Mouse (Mus musculus) liver, embryonic 14.5 days (tissue): ENCODE results near the gene A230050P20Rik. TPM values are rescaled to one million over a fixed set of nuclear protein-coding genes. Genes with fewer than 3 reads are reported as not detected.

Experiments
- ATAC-seq: fragments of 200-750 bp; cut with Nextera tagmentation; 2 replicates; pipeline ENCODE4 v1.8.0; 2017; ENCODE audit warnings: moderate number of reproducible peaks, mild to moderate bottlenecking, moderate library complexity; ENCODE audit not compliant: insufficient read depth
- DNase-seq, 3 experiments: peaks; one replicate each; pipeline ENCODE4 v3.0.0-alpha.2; 2012 to 2013; ENCODE audit warnings: low read depth in 3 of 3, low spot score in 3 of 3
- H3K27ac ChIP-seq: fragments of 300-500 bp; sonication (generic); 2 replicates; pipeline ENCODE4 v1.5.1; 2014; ENCODE audit warnings: moderate library complexity, mild to moderate bottlenecking, control low read depth, inconsistent platforms
- H3K27me3 ChIP-seq: fragments of 300-500 bp; sonication (generic); 2 replicates; pipeline ENCODE4 v1.6.1; 2014; ENCODE audit warnings: mild to moderate bottlenecking, low read length, moderate library complexity; ENCODE audit not compliant: control insufficient read depth, insufficient read depth
- H3K36me3 ChIP-seq: fragments of 300-500 bp; sonication (generic); replicated peaks from 2 replicates; pipeline ENCODE4 v1.6.1; 2014; ENCODE audit warnings: low read depth; ENCODE audit not compliant: control insufficient read depth, insufficient read depth
- H3K4me1 ChIP-seq, 2 experiments: fragments of 200-500 bp in 1 of 2; fragments of 300-500 bp in 1 of 2; sonication (generic) in 1 of 2; replicated peaks; 2 replicates each; pipeline ENCODE4 v1.6.1; 2012 to 2014; ENCODE audit warnings: antibody characterized with exemption in 1 of 2, inconsistent platforms in 1 of 2, low read length in 1 of 2; ENCODE audit not compliant: control insufficient read depth in 2 of 2, insufficient read depth in 2 of 2
- H3K4me2 ChIP-seq: fragments of 300-500 bp; sonication (generic); 2 replicates; pipeline ENCODE4 v1.6.1; 2014; ENCODE audit warnings: low read depth, mild to moderate bottlenecking, control low read depth, moderate library complexity
- H3K4me3 ChIP-seq, 2 experiments: fragments of 200-500 bp in 1 of 2; fragments of 300-500 bp in 1 of 2; sonication (generic) in 1 of 2; 2 replicates each; pipeline ENCODE4 v1.5.1; 2012 to 2014; ENCODE audit warnings: low read depth in 2 of 2, low read length in 2 of 2, mild to moderate bottlenecking in 2 of 2, control low read depth in 1 of 2, inconsistent platforms in 1 of 2, moderate library complexity in 1 of 2; ENCODE audit not compliant: insufficient read depth in 1 of 2
- H3K9ac ChIP-seq: fragments of 300-500 bp; sonication (generic); replicated peaks from 2 replicates; pipeline ENCODE4 v1.6.1; 2014; ENCODE audit warnings: mild to moderate bottlenecking, control low read depth, moderate library complexity
- H3K9me3 ChIP-seq: fragments of 300-500 bp; sonication (generic); 2 replicates; pipeline ENCODE4 v1.6.1; 2016; ENCODE audit warnings: low read length, mixed read lengths; ENCODE audit not compliant: control insufficient read depth
- CTCF ChIP-seq: IDR thresholded peaks from 2 replicates; pipeline ENCODE4 v1.5.1; 2016; ENCODE audit warnings: antibody characterized with exemption, low read depth, control low read depth
- EP300 ChIP-seq: IDR thresholded peaks from 2 replicates; pipeline ENCODE4 v1.6.1; 2016; ENCODE audit warnings: antibody characterized with exemption, low read depth
- WGBS: fragments of 180-500 bp; shearing (Covaris S2); extraction: QIAGEN DNeasy Blood & Tissue Kit; methylation state at CpG from one replicate; pipeline ENCODE4 v1.1.7; 2014; ENCODE audit not compliant: insufficient replicate concordance; 5-methylcytosine and 5-hydroxymethylcytosine counted together
- polyA plus RNA-seq, 2 experiments: library from polyadenylated mRNA; depleted of rRNA in 1 of 2; stranded (reverse) in 1 of 2; unstranded in 1 of 2; fragments of >200 nt; fragmentation: Nextera tagmentation in 1 of 2; extraction: Ambion mirVana in 1 of 2; gene quantifications; 2 replicates each; pipeline versions ENCODE4 v1.2.1 to v1.2.3; 2012 to 2014

The A230050P20Rik gene
- polyA plus RNA-seq, 2 experiments: 1.1 to 11.5 TPM

DNA sequence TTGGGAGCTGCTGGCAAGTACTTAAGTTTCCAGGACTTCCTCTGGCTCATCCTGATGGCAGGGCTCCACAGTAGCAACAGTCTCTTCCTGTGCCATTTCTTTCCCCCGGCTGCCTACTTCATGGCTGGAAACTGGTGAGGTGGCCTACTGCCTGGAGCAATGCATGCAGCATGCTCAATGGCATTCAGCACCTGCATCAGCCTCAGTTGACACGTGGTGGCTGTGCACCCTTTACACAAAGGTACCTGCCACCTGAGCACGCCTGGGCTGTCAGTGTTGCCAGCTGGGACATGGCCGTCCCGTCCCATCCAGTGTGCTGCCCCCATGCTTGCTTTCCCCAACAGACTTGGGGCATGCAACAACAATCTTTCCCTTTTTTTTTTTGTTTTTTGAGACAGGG, 24.6 kb downstream of the A230050P20Rik start:
- no peak overlapping the region for H3K27ac ChIP-seq
- no peaks in the 10 kb centered on the region for H3K27me3 ChIP-seq
- peaks cover 60% of the 10 kb centered on the region for H3K36me3 ChIP-seq
- no peak overlapping the region for H3K4me3 ChIP-seq
- no peak for ATAC-seq
- peaks cover 13 to 14% of the 10 kb centered on the region in 2 experiments for H3K4me1 ChIP-seq
- no peak overlapping the region for H3K9ac ChIP-seq
- no peak overlapping the region for H3K4me2 ChIP-seq
- WGBS: 42% methylated on average over 5 of the region's 5 CpGs
- no peak for DNase-seq
- TF ChIP-seq CTCF: no peak
- TF ChIP-seq EP300: no peak
- no peaks in the 10 kb centered on the region for H3K9me3 ChIP-seq

DNA sequence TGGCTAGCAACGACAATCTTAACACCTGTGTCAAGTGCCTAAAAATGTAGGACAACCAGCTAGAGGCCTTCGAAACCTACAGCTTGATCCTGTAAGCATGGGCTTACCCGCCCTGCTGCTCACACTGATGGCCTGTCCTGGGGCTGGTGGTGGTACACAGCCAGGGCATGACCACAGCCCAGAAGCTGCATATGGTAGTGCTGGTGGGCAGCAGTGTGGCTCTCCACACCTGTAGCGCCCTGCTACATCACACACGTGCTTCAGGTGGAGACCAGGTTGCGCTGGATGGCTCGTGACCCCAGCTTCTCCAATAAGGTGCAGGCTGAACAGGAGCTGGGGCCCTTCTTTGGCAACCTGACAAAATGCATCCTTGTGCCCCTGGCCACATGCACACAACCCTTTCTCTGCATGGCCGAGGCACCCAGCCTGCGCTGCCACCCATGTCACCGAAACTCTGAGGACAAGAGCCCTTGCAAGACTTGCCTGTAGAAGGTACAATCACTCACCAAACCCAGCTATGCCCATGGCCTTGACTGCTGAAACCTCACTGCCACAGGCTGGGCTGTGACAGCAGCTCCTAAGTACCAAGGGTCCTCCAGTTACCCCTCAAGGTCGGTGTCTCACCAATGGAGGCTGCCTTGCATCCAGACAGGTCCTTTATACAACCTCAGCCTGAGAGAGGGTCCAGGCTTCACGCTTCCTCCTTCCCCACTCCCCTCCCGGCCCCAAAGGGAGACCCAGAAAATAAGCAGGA, 25.3 kb downstream of the A230050P20Rik start:
- Histone ChIP-seq H3K27ac (no peak overlapping the region), H3K27me3 (no peaks in the 10 kb centered on the region), H3K36me3 (peaks cover 60% of the 10 kb centered on the region), H3K9ac (no peak overlapping the region), H3K9me3 (no peaks in the 10 kb centered on the region), H3K4me1 (peaks cover 13 to 15% of the 10 kb centered on the region in 2 experiments), H3K4me3 (no peak overlapping the region), H3K4me2 (no peak overlapping the region)
- DNase-seq (no peak), ATAC-seq (no peak)
- TF ChIP-seq CTCF (no peak), EP300 (no peak)
- WGBS: 76% methylated on average over 13 of the region's 13 CpGs

DNA sequence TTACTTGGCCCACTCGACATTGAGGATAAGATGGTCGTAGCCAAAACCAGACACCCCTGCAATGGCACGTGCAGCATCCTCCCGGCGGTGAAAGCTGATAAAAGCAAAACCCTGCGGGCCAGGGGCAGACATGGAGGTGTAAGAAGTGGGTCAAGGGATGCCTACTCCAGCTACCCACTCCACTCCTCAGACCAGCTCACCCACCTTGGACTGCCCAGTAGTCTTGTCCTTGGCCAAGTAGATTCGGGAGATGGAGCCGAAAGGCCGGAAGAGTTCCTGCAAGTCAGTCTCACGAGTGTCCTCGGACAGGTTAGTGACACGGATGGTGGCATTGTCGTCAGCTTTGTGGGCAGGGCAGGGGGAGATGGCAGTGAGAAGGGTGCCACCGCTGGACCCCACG, 26.2 kb downstream of the A230050P20Rik start:
- H3K9ac ChIP-seq: no peak overlapping the region
- no peaks in the 10 kb centered on the region for H3K9me3 ChIP-seq
- no peak overlapping the region for H3K27ac ChIP-seq
- TF ChIP-seq CTCF (no peak), EP300 (no peak)
- H3K36me3 ChIP-seq: peaks cover 56% of the 10 kb centered on the region
- DNase-seq (no peak), ATAC-seq (no peak)
- 83% methylated on average over 15 of the region's 15 CpGs for WGBS
- no peaks in the 10 kb centered on the region for H3K27me3 ChIP-seq
- peaks cover 8 to 15% of the 10 kb centered on the region in 2 experiments for H3K4me1 ChIP-seq
- no peak overlapping the region for H3K4me3 ChIP-seq
- H3K4me2 ChIP-seq: no peak overlapping the region

DNA sequence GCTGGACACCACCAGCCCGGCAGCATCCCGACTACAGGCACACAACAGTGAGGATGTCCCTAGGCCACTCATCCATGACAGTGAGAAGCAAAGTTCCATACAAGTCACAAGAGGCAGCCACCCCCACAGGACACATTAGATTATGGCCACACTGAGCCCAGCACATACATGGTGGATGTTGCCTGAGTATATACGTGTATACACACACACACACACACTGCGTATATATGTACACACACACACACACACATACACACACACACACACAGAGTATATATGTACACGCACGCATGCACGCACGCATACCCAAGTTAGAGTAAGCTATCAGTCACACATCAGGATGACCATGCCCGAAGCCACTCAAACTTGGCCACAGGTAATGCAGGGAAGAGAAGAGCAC, 26.9 kb downstream of the A230050P20Rik start:
- Histone ChIP-seq H3K36me3 (peaks cover 48% of the 10 kb centered on the region), H3K4me1 (peaks cover 4 to 7% of the 10 kb centered on the region in 2 experiments), H3K4me2 (no peak overlapping the region), H3K4me3 (no peak overlapping the region), H3K27ac (no peak overlapping the region), H3K9me3 (no peaks in the 10 kb centered on the region), H3K27me3 (no peaks in the 10 kb centered on the region), H3K9ac (no peak overlapping the region)
- WGBS: 83% methylated on average over 9 of the region's 9 CpGs
- no peak for DNase-seq
- no peak for TF ChIP-seq EP300
- TF ChIP-seq CTCF: no peak
- no peak for ATAC-seq

DNA sequence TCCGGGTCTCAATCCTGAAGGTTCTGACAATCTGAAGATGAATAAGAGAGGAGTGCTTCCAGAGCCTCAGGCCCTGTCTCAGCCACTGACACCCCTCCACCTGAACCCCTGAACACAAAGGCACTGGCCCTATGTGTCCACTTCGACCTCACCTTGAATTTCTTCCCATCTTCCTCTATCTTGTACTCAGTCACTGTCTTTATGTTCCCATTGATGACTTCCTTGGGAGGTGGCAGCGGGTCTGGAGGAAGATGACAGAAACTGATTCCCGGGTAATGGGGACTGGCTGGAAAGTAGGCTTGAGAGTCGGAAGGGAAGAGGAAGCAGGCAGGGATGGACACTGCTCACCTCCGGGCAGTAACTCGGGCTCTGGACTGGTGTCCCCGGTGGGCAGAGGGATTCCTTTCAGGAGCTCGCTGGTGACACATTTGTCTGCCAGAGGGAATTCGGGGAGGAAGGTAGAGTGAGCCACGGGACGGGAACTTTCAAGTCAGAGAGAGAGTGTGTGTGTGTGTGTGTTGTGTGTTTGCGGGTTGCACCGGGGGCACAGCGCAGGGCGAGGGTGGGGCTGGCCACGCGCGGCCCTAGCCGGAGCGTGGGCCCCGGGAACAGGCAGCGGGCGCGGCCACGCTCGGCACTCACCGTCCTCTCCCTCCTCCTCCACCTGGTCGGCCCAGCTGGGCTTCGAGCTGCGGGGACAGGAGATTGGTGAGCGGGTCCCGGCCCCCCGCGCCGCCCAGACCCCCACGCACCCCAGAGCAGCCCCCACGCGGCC, 29.5 kb downstream of the A230050P20Rik start:
- no peak for DNase-seq
- Histone ChIP-seq H3K9me3 (no peaks in the 10 kb centered on the region), H3K36me3 (peaks cover 27% of the 10 kb centered on the region), H3K27ac (peak overlapping the region; percentile 40), H3K27me3 (no peaks in the 10 kb centered on the region), H3K4me1 (peaks cover 7 to 18% of the 10 kb centered on the region in 2 experiments), H3K9ac (peak overlapping the region; percentile 94), H3K4me2 (peak overlapping the region; percentile 96), H3K4me3 (peak overlapping the region; percentile 81 to 96)
- no peak for TF ChIP-seq CTCF
- TF ChIP-seq EP300: no peak
- peak; percentile 67 for ATAC-seq
- WGBS: 3% methylated on average over 38 of the region's 39 CpGs
